Mouse (Mus musculus): ENCODE measurements around the gene Cd300lb. TPM values are rescaled to one million over a fixed set of nuclear protein-coding genes. Genes with fewer than 3 reads are reported as not detected.
"Not testable (repeated sequence)": the region's sequence is repeated elsewhere in the genome, so short reads cannot be mapped to it uniquely, and the experiment has no call there.

The Cd300lb gene
- total and polyA plus RNA-seq, 3 experiments = not detected

DNA sequence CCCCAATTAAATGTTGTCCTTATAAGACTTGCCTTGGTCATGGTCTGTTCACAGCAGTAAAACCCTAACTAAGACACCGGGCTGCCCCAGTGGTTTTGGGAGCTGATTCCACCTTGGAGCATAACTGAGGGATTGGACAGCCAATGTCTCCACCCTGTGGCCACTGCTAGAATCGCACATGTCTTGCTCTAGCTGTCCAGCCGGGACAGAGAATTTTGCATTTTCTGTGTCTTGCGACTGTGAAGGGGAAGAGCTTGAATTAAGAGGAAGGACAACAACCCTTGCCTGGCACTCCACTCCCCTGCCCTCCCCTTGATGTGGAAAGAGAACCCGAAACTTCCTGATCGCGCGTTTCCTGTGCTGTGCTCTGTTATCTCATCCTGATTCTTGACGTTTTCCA lies 21.3 kb downstream of the Cd300lb start:
- peak; percentile 28 for DNase-seq (ENCODE audit: low read depth, low spot score)
- Histone ChIP-seq H3K9me3 (replicated peaks; ENCODE audit: insufficient read depth, low read length) (0 out of 2 replicates have a peak, but pooled peaks cover 2% of the 10 kb centered on the region), H3K4me1 (ENCODE audit: control insufficient read depth in 1 of 2, insufficient read depth in 2 of 2, low read length in 2 of 2) (no peaks in the 10 kb centered on the region), H3K27me3 (ENCODE audit: control insufficient read depth in 1 of 2, insufficient read depth in 2 of 2, low read length in 2 of 2) (no peaks in the 10 kb centered on the region), H3K27ac (ENCODE audit: control insufficient read depth, low read depth, low read length) (no peak overlapping the region), H3K36me3 (ENCODE audit: control insufficient read depth in 1 of 2, insufficient read depth in 2 of 2, low read length in 2 of 2) (no peaks in the 10 kb centered on the region), H3K4me3 (ENCODE audit: control insufficient read depth in 1 of 2, insufficient read depth in 1 of 2, low read depth in 2 of 2, low read length in 2 of 2) (no peak overlapping the region), H3K79me2 (ENCODE audit: control insufficient read depth, insufficient read depth, low read length, poor library complexity) (no peaks in the 10 kb centered on the region), H3K9ac (ENCODE audit: control insufficient read depth, low read depth, low read length, poor library complexity, severe bottlenecking) (no peak overlapping the region)
- no peak for TF ChIP-seq SIN3A (IDR thresholded peaks at IDR 0.05; ENCODE audit: low read length)
- no peak for TF ChIP-seq MYC (IDR thresholded peaks at IDR 0.05; ENCODE audit: low read depth, low read length)
- TF ChIP-seq CTCF (IDR thresholded peaks at IDR 0.05 in 2 of 3, conservative IDR thresholded peaks at IDR 0.05 in 1 of 3; ENCODE audit: control insufficient read depth in 1 of 3, insufficient read depth in 1 of 3, low read depth in 2 of 3, low read length in 3 of 3, poor library complexity in 1 of 3, severe bottlenecking in 1 of 3) = peak; percentile 42 to 67 (median 58)
- TF ChIP-seq SMC3 (IDR thresholded peaks at IDR 0.05; ENCODE audit: low read depth, low read length) = peak; percentile 42
- TF ChIP-seq RAD21 (IDR thresholded peaks at IDR 0.05; ENCODE audit: low read depth, low read length) = peak; percentile 60
- no peak for TF ChIP-seq ZMIZ1 (IDR thresholded peaks at IDR 0.05; ENCODE audit: low read depth, low read length)
- TF ChIP-seq UBTF (IDR thresholded peaks at IDR 0.05; ENCODE audit: borderline replicate concordance, insufficient read depth, low read depth, low read length) = no peak
- 0 out of 2 replicates have a peak, but pooled peaks have one; percentile 17 for TF ChIP-seq ZC3H11A (IDR thresholded peaks at IDR 0.05; ENCODE audit: low read depth, low read length)

DNA sequence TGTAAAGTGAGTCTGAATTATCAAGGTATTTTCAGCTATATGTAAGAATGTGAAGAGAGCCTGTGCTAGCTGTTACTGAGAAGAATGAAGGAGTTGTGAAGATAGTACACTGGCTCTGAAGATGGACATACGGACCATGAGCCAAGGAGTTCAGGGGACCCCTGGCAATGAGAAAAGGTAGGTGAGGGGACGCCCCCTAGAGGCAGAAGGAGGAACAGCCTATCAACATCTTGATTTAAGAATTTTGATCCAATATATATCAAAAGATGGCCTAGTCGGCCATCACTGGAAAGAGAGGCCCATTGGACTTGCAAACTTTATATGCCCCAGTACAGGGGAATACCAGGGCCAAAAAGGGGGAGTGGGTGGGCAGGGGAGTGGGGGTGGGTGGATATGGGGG lies 24.6 kb downstream of the Cd300lb start:
- H3K9ac ChIP-seq (ENCODE audit: control insufficient read depth, low read depth, low read length, poor library complexity, severe bottlenecking); H3K9me3 ChIP-seq (replicated peaks; ENCODE audit: insufficient read depth, low read length); H3K4me1 ChIP-seq (ENCODE audit: control insufficient read depth in 1 of 2, insufficient read depth in 2 of 2, low read length in 2 of 2); DNase-seq (ENCODE audit: low read depth, low spot score); H3K79me2 ChIP-seq (ENCODE audit: control insufficient read depth, insufficient read depth, low read length, poor library complexity); H3K27me3 ChIP-seq (ENCODE audit: control insufficient read depth in 1 of 2, insufficient read depth in 2 of 2, low read length in 2 of 2); H3K4me3 ChIP-seq (ENCODE audit: control insufficient read depth in 1 of 2, insufficient read depth in 1 of 2, low read depth in 2 of 2, low read length in 2 of 2); H3K27ac ChIP-seq (ENCODE audit: control insufficient read depth, low read depth, low read length); H3K36me3 ChIP-seq (ENCODE audit: control insufficient read depth in 1 of 2, insufficient read depth in 2 of 2, low read length in 2 of 2): not testable (repeated sequence)

- TF ChIP-seq ZMIZ1 (IDR thresholded peaks at IDR 0.05; ENCODE audit: low read depth, low read length) (no peak), ZKSCAN1 (IDR thresholded peaks at IDR 0.05; ENCODE audit: low read depth, low read length) (no peak), GABPA (IDR thresholded peaks at IDR 0.05; ENCODE audit: low read depth, low read length) (no peak), BHLHE40 (IDR thresholded peaks at IDR 0.05; ENCODE audit: borderline replicate concordance, low read depth, low read length) (no peak), MYC (IDR thresholded peaks at IDR 0.05; ENCODE audit: low read depth, low read length) (no peak), GATA1 (IDR thresholded peaks at IDR 0.05; ENCODE audit: low read depth, low read length) (no peak), RAD21 (IDR thresholded peaks at IDR 0.05; ENCODE audit: low read depth, low read length) (no peak), TAL1 (IDR thresholded peaks at IDR 0.05; ENCODE audit: low read length) (no peak; the same call in 1 of the 2 replicates), USF2 (IDR thresholded peaks at IDR 0.05; ENCODE audit: borderline replicate concordance in 1 of 2, insufficient read depth in 1 of 2, low read depth in 1 of 2, low read length in 2 of 2) (no peak), MAZ (IDR thresholded peaks at IDR 0.05; ENCODE audit: low read depth, low read length) (no peak), SIN3A (IDR thresholded peaks at IDR 0.05; ENCODE audit: low read length) (no peak), MAFK (IDR thresholded peaks at IDR 0.05; ENCODE audit: borderline replicate concordance, low read depth, low read length) (no peak), CHD1 (IDR thresholded peaks at IDR 0.05; ENCODE audit: low read depth, low read length) (no peak), EP300 (IDR thresholded peaks at IDR 0.05; ENCODE audit: low read depth in 1 of 2, low read length in 2 of 2) (no peak), E2F4 (IDR thresholded peaks at IDR 0.05; ENCODE audit: borderline replicate concordance, low read depth, low read length) (no peak), TCF12 (IDR thresholded peaks at IDR 0.05; ENCODE audit: low read depth, low read length) (no peak), MEF2A (IDR thresholded peaks at IDR 0.05; ENCODE audit: extremely low read depth, insufficient replicate concordance, low read depth, low read length, poor library complexity, severe bottlenecking) (no peak)
- no peaks in the 10 kb centered on the region for H3K36me3 ChIP-seq (ENCODE audit: control insufficient read depth in 1 of 2, insufficient read depth in 2 of 2, low read length in 2 of 2)
- no peaks in the 10 kb centered on the region for H3K9me3 ChIP-seq (replicated peaks; ENCODE audit: insufficient read depth, low read length)
- H3K4me1 ChIP-seq (ENCODE audit: control insufficient read depth in 1 of 2, insufficient read depth in 2 of 2, low read length in 2 of 2) = no peaks in the 10 kb centered on the region
- H3K27me3 ChIP-seq (ENCODE audit: control insufficient read depth in 1 of 2, insufficient read depth in 2 of 2, low read length in 2 of 2) = no peaks in the 10 kb centered on the region
- no peak for DNase-seq (ENCODE audit: low read depth, low spot score)
- no peak overlapping the region for H3K4me3 ChIP-seq (ENCODE audit: control insufficient read depth in 1 of 2, insufficient read depth in 1 of 2, low read depth in 2 of 2, low read length in 2 of 2)
- no peak overlapping the region for H3K27ac ChIP-seq (ENCODE audit: control insufficient read depth, low read depth, low read length)
- no peaks in the 10 kb centered on the region for H3K79me2 ChIP-seq (ENCODE audit: control insufficient read depth, insufficient read depth, low read length, poor library complexity)
- H3K9ac ChIP-seq (ENCODE audit: control insufficient read depth, low read depth, low read length, poor library complexity, severe bottlenecking) = no peak overlapping the region
Observed at GRCm38 (mm10) chr11:114908086-114908485, 26.1 kb downstream of the Cd300lb start.
